Mouse (Mus musculus) MEL (cell line): ENCODE data around the gene Hp1bp3.

Source experiments
- CHD2 ChIP-seq: IDR thresholded peaks from 2 replicates; pipeline ENCODE4 v1.6.1; 2011; ENCODE audit warnings: low read length, improper control_type of control experiment
- CTCF ChIP-seq, 3 experiments: IDR thresholded peaks in 2 of 3; conservative IDR thresholded peaks in 1 of 3; 2 replicates each; pipeline ENCODE4 v1.5.1; 2011 to 2012; ENCODE audit warnings: low read length in 3 of 3, low read depth in 2 of 3, mild to moderate bottlenecking in 2 of 3, improper control_type of control experiment in 1 of 3, inconsistent platforms in 1 of 3, mixed read lengths in 1 of 3, moderate library complexity in 1 of 3; ENCODE audit not compliant: control insufficient read depth in 1 of 3, insufficient read depth in 1 of 3, poor library complexity in 1 of 3, severe bottlenecking in 1 of 3
- E2F4 ChIP-seq: IDR thresholded peaks from 2 replicates; pipeline ENCODE4 v1.6.1; 2011; ENCODE audit warnings: low read depth, low read length, improper control_type of control experiment, borderline replicate concordance
- GABPA ChIP-seq: IDR thresholded peaks from 2 replicates; pipeline ENCODE4 v1.6.1; 2012; ENCODE audit warnings: low read depth, mild to moderate bottlenecking, inconsistent platforms, low read length, improper control_type of control experiment, moderate library complexity
- GATA1 ChIP-seq: IDR thresholded peaks from 2 replicates; pipeline ENCODE4 v1.6.1; 2011; ENCODE audit warnings: low read depth, low read length, improper control_type of control experiment
- HCFC1 ChIP-seq: IDR thresholded peaks from 2 replicates; pipeline ENCODE4 v1.6.1; 2012; ENCODE audit warnings: low read depth, mild to moderate bottlenecking, inconsistent platforms, low read length, improper control_type of control experiment, moderate library complexity
- JUND ChIP-seq: IDR thresholded peaks from 2 replicates; pipeline ENCODE4 v1.6.1; 2011; ENCODE audit warnings: low read depth, mild to moderate bottlenecking, improper control_type of control experiment, low read length
- MAZ ChIP-seq: IDR thresholded peaks from 2 replicates; pipeline ENCODE4 v1.6.1; 2012; ENCODE audit warnings: low read depth, mild to moderate bottlenecking, inconsistent platforms, low read length, improper control_type of control experiment
- NELFE ChIP-seq: IDR thresholded peaks from 2 replicates; pipeline ENCODE4 v1.6.1; 2011; ENCODE audit warnings: low read depth, low read length, improper control_type of control experiment
- POLR2A ChIP-seq, 2 experiments: IDR thresholded peaks; 2 replicates each; pipeline ENCODE4 v1.6.1; 2011 to 2012; ENCODE audit warnings: low read length in 2 of 2, mild to moderate bottlenecking in 2 of 2, control low read depth in 1 of 2, improper control_type of control experiment in 1 of 2, low read depth in 1 of 2, moderate library complexity in 1 of 2; ENCODE audit not compliant: control insufficient read depth in 1 of 2, insufficient read depth in 1 of 2, poor library complexity in 1 of 2
- POLR2AphosphoS2 ChIP-seq: IDR thresholded peaks from 2 replicates; pipeline ENCODE4 v1.6.1; 2011; ENCODE audit warnings: low read length, improper control_type of control experiment
- POLR2AphosphoS5 ChIP-seq: IDR thresholded peaks from 2 replicates; pipeline ENCODE4 v1.6.1; 2012; ENCODE audit warnings: low read depth, borderline replicate concordance, mild to moderate bottlenecking, inconsistent platforms, low read length, moderate library complexity, mixed read lengths
- TAL1 ChIP-seq: IDR thresholded peaks from 2 replicates; pipeline ENCODE4 v1.6.1; 2012; ENCODE audit warnings: mild to moderate bottlenecking, inconsistent platforms, low read length, moderate library complexity, mixed read lengths
- UBTF ChIP-seq: IDR thresholded peaks from 2 replicates; pipeline ENCODE4 v1.6.1; 2012; ENCODE audit warnings: low read depth, mild to moderate bottlenecking, inconsistent platforms, low read length, improper control_type of control experiment, moderate library complexity, borderline replicate concordance; ENCODE audit not compliant: insufficient read depth

DNA sequence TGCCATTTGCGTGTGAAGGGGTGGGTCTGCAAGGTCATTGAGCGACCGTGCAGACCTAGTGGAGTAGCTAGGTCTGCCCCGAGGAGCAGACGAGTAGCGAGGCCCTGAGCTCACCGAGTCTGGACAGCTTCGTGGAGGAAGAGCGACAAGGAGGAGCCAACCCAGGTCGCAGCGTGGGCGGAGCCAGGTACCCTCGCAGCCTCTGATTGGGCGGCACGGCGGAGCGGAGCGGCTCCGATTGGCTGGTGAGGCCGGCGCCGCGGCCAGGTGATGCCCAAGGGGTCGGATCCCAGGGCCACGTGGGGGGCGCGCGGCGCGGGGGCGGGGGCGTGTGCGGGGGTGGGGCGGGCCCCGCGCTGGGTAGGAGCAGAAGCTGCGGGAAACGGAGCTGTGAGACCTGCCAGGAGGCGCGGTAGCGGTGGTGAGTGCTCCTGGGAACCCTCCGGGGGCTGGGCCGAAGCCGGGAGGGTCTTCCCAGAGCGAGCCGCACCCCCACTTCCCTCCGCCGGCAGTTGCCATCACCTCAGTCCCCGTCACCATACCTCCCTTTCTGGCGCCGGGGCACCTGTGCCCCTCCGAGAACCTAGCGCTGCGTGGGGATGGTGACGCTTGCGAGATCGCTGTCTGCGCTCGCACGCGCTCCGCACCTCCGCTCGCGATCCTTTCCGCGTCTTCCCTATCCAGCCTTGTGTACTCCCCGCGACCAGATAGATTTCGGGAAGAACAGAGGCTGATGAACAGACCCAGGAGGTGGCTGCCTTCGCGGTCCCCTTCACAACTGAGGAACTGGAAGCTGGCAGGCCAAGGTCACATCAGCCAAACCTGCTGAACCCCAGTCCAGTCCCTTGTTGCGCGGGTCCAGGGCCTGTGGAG lies 34.2 kb downstream of the Hp1bp3 start, which contains the start of the genes Sh2d5 and Kif17:
- TF ChIP-seq GATA1 (no peak), TAL1 (no peak), CHD2 (no peak), CTCF (IDR thresholded peaks at IDR 0.05 in 2 of 3, conservative IDR thresholded peaks at IDR 0.05 in 1 of 3; ENCODE audit: control insufficient read depth in 1 of 3, insufficient read depth in 1 of 3, low read depth in 2 of 3, low read length in 3 of 3, poor library complexity in 1 of 3, severe bottlenecking in 1 of 3) (no peak), POLR2A (IDR thresholded peaks at IDR 0.05; ENCODE audit: control insufficient read depth in 1 of 2, insufficient read depth in 1 of 2, low read depth in 1 of 2, low read length in 2 of 2, poor library complexity in 1 of 2) (peak in 1 of 2 experiments; percentile 56; a peak in 1 of 4 replicates), HCFC1 (no peak), POLR2AphosphoS5 (no peak), MAZ (no peak), POLR2AphosphoS2 (no peak), E2F4 (no peak), NELFE (peak; percentile 53; the same call in 1 of the 2 replicates), UBTF (no peak), GABPA (no peak), JUND (no peak)
